Mouse (Mus musculus): ENCODE results near the gene Ppm1n. TPM values are rescaled to one million over a fixed set of nuclear protein-coding genes. Genes with fewer than 3 reads are reported as not detected.

Ppm1n gene
- polyA plus RNA-seq, 1 experiment from 2014 or later = not detected

DNA sequence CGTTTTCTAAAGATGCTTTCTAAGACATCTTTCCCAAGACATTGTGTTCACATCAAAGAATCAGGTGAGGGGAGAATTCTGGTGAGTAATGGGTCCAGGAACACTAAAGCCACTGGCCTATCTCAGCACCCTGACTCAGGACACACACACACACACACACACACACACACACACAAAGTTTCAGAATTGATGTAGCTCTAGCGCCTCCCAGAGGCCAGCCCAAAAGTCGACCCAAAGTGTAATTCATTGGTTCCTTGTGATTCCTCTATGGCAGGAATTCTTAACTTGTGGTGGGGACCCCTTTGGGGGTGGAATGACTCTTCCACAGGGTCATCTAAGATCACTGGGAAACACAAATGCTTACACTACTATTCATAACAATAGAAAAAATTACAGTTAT lies 19.3 kb upstream of the Ppm1n start:
- Histone ChIP-seq H3K36me3 (ENCODE audit: control insufficient read depth, insufficient read depth, low read length) (no peaks in the 10 kb centered on the region), H3K27me3 (ENCODE audit: control insufficient read depth, insufficient read depth, low read length) (peaks cover 25% of the 10 kb centered on the region), H3K27ac (ENCODE audit: low read depth, low read length) (no peak overlapping the region), H3K9ac (ENCODE audit: low read depth, low read length) (no peak overlapping the region), H3K9me3 (ENCODE audit: control insufficient read depth, low read length) (no peaks in the 10 kb centered on the region), H3K4me2 (replicated peaks; ENCODE audit: low read depth, low read length) (no peak overlapping the region), H3K4me1 (replicated peaks; ENCODE audit: control insufficient read depth, insufficient read depth, low read length) (peaks cover 4% of the 10 kb centered on the region; the same call in 1 of the 2 replicates), H3K4me3 (ENCODE audit: low read depth, low read length) (no peak overlapping the region)
- WGBS = 27% methylated on average over 3 of the region's 3 CpGs
- ATAC-seq (ENCODE audit: low FRiP score) (no peak), DNase-seq (ENCODE audit: low spot score) (peak; percentile 74)

DNA sequence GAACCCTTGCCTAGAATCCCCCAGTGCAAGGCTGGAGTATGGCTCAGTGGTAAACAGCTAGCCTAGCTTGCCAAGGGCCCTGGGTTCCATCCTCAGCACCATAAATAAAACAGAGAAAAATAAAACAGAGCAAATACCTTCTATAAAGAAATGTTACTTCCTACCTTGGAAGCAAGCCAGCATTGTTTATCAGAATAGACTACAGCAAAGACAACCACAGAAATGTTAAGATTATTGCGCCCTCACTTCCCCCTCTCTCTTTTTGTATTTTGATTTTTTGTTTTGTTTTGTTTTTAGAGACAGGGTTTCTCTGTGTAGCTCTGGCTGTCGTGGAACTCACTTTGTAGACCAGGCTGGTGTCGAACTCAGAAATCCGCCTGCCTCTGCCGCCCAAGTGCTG lies 17.9 kb upstream of the Ppm1n start:
- Histone ChIP-seq H3K27me3 (ENCODE audit: control insufficient read depth, insufficient read depth, low read length) (peaks cover 12% of the 10 kb centered on the region), H3K27ac (ENCODE audit: low read depth, low read length) (no peak overlapping the region), H3K4me2 (replicated peaks; ENCODE audit: low read depth, low read length) (no peak overlapping the region), H3K36me3 (ENCODE audit: control insufficient read depth, insufficient read depth, low read length) (no peaks in the 10 kb centered on the region), H3K4me1 (replicated peaks; ENCODE audit: control insufficient read depth, insufficient read depth, low read length) (0 out of 2 replicates have a peak, but pooled peaks cover 4% of the 10 kb centered on the region), H3K9ac (ENCODE audit: low read depth, low read length) (no peak overlapping the region), H3K9me3 (ENCODE audit: control insufficient read depth, low read length) (no peaks in the 10 kb centered on the region), H3K4me3 (ENCODE audit: low read depth, low read length) (no peak overlapping the region)
- no peak for DNase-seq (ENCODE audit: low spot score)
- WGBS = 89% methylated on average over 5 of the region's 5 CpGs
- ATAC-seq (ENCODE audit: low FRiP score) = no peak

DNA sequence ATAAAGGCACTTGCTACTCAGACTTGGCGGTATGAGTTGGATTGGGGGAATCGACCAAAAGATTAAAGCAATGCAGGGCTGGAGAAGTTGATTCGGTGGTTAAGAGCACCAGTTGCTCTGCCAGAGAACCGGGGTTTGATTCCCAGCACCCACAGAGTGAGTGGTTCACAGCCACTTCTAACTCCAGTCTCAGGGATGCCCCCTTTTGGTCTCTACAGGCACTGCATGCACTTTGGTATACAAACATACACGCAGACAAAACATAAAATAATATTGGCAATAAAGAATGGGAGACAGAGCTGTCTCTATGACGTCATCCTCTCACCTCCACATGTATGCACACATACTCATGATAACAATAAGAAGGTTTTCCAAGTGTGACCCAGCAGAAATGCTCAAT lies 17.2 kb upstream of the Ppm1n start:
- WGBS = 88% methylated on average over 6 of the region's 6 CpGs
- H3K4me1 ChIP-seq (replicated peaks; ENCODE audit: control insufficient read depth, insufficient read depth, low read length) = 0 out of 2 replicates have a peak, but pooled peaks cover 4% of the 10 kb centered on the region
- H3K4me3 ChIP-seq (ENCODE audit: low read depth, low read length) = no peak overlapping the region
- H3K9ac ChIP-seq (ENCODE audit: low read depth, low read length) = no peak overlapping the region
- DNase-seq (ENCODE audit: low spot score) = no peak
- peaks cover 4% of the 10 kb centered on the region for H3K27me3 ChIP-seq (ENCODE audit: control insufficient read depth, insufficient read depth, low read length)
- H3K9me3 ChIP-seq (ENCODE audit: control insufficient read depth, low read length) = no peaks in the 10 kb centered on the region
- ATAC-seq (ENCODE audit: low FRiP score) = no peak
- no peak overlapping the region for H3K27ac ChIP-seq (ENCODE audit: low read depth, low read length)
- no peaks in the 10 kb centered on the region for H3K36me3 ChIP-seq (ENCODE audit: control insufficient read depth, insufficient read depth, low read length)
- H3K4me2 ChIP-seq (replicated peaks; ENCODE audit: low read depth, low read length) = no peak overlapping the region

DNA sequence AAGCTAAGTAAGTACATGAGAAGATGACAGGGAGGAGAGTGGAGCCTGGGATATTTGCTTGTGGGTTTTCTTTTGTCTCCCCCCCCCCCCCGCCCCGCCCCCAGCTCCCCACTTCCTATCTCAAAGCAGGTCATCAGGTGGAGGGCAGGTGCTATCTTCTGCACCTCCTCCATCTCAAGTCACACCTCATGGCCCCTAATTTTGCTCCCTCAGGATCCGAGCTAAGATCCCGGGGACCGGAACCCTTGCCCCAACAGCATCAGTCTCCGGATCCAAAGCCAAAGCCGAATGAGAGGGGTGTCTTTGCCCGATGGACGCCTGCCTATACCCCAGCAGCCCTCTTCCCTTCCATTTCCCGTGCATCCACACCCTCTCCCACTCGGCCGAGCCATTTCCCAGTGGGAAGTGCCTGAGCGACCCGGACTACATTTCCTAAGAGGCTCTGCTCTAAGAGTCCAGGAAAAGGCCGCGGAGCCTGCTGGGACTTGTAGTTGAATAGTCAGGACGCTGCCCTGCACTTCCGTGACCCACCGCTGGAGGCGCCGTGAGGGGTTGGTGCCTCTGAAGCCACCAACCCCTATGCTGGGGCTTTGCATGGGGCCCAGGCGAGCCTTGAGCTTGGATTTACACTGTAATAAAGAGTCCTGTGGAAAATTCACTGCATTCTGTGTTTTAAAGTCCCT lies 15.8 kb upstream of the Ppm1n start:
- H3K4me3 ChIP-seq (ENCODE audit: low read depth, low read length) = no peak overlapping the region
- no peak overlapping the region for H3K27ac ChIP-seq (ENCODE audit: low read depth, low read length)
- no peaks in the 10 kb centered on the region for H3K27me3 ChIP-seq (ENCODE audit: control insufficient read depth, insufficient read depth, low read length)
- ATAC-seq (ENCODE audit: low FRiP score) = peak; percentile 72
- WGBS = 17% methylated on average over 22 of the region's 22 CpGs
- H3K9ac ChIP-seq (ENCODE audit: low read depth, low read length) = no peak overlapping the region
- no peaks in the 10 kb centered on the region for H3K9me3 ChIP-seq (ENCODE audit: control insufficient read depth, low read length)
- peak; percentile 98 for DNase-seq (ENCODE audit: low spot score)
- peak overlapping the region; percentile 31 for H3K4me2 ChIP-seq (replicated peaks; ENCODE audit: low read depth, low read length)
- peaks cover 7% of the 10 kb centered on the region for H3K4me1 ChIP-seq (replicated peaks; ENCODE audit: control insufficient read depth, insufficient read depth, low read length)
- no peaks in the 10 kb centered on the region for H3K36me3 ChIP-seq (ENCODE audit: control insufficient read depth, insufficient read depth, low read length)

DNA sequence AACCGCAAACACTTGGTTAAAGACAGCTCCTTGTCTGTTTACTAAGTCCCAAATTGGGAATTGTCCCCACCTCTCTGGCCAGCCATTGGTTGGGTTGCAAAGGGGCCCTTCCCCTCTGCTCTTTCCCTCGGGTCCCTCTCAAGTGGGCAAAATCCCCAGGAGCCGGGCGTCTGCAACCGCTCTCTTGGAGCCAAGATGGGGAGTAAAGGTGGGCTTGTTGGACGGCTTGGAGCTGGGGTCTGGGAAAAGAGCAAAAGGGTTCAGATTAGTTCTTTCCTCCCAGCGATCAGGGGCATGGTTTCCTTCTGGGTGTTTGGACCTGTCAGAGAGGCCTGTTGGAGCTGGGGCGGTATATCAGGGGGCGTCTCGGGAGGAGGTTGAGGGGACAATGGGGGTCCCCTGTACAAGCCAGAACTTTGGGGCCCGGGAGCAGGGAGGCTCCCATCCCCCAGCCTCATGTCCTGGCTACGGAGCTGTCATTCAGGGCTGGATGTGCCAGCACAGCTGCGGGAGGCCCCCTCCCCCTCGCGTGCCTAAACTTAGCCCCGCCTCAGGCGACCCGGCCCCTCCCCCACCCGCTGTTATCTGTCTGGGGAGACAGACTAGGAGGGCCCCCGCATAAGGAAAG lies 11.2 kb upstream of the Ppm1n start:
- H3K36me3 ChIP-seq (ENCODE audit: control insufficient read depth, insufficient read depth, low read length) = peaks cover 5% of the 10 kb centered on the region; the same call in 1 of the 2 replicates
- DNase-seq (ENCODE audit: low spot score) (peak; percentile 55), ATAC-seq (ENCODE audit: low FRiP score) (peak; percentile 58)
- peak overlapping the region; percentile 36; the same call in 1 of the 2 replicates for H3K9ac ChIP-seq (ENCODE audit: low read depth, low read length)
- H3K9me3 ChIP-seq (ENCODE audit: control insufficient read depth, low read length) = no peaks in the 10 kb centered on the region
- peak overlapping the region; percentile 46 for H3K4me2 ChIP-seq (replicated peaks; ENCODE audit: low read depth, low read length)
- H3K4me1 ChIP-seq (replicated peaks; ENCODE audit: control insufficient read depth, insufficient read depth, low read length) = peaks cover 7% of the 10 kb centered on the region
- peak overlapping the region; percentile 25 for H3K4me3 ChIP-seq (ENCODE audit: low read depth, low read length)
- 1% methylated on average over 19 of the region's 20 CpGs for WGBS
- H3K27ac ChIP-seq (ENCODE audit: low read depth, low read length) = peak overlapping the region; percentile 61; the same call in 1 of the 2 replicates
- H3K27me3 ChIP-seq (ENCODE audit: control insufficient read depth, insufficient read depth, low read length) = no peaks in the 10 kb centered on the region

DNA sequence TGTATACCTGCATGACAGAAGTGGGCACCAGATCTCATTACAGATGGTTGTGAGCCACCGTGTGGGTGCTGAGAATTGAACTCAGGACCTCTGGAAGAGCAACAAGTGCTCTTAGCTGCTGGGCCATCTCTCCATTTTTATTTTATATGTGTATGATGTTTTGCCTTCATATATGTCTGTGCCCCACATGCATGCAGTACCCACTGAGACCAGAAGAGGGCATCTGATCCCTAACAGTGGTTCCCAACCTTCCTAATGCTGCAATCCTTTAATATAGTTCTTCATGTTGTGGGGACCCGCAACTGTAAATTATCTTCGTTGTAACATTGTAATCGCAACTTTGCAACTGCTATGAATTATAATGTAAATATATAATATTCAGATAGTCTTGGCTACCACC lies 4.9 kb upstream of the Ppm1n start:
- DNase-seq (ENCODE audit: low spot score) (peak; percentile 78), ATAC-seq (ENCODE audit: low FRiP score) (no peak)
- Histone ChIP-seq H3K4me1 (replicated peaks; ENCODE audit: control insufficient read depth, insufficient read depth, low read length) (no peaks in the 10 kb centered on the region; the same call in 1 of the 2 replicates), H3K9me3 (ENCODE audit: control insufficient read depth, low read length) (no peaks in the 10 kb centered on the region), H3K9ac (ENCODE audit: low read depth, low read length) (no peak overlapping the region), H3K4me3 (ENCODE audit: low read depth, low read length) (no peak overlapping the region), H3K36me3 (ENCODE audit: control insufficient read depth, insufficient read depth, low read length) (peaks cover 5% of the 10 kb centered on the region; the same call in 1 of the 2 replicates), H3K4me2 (replicated peaks; ENCODE audit: low read depth, low read length) (no peak overlapping the region), H3K27me3 (ENCODE audit: control insufficient read depth, insufficient read depth, low read length) (peaks cover 17% of the 10 kb centered on the region), H3K27ac (ENCODE audit: low read depth, low read length) (no peak overlapping the region)
- WGBS = 31% methylated on average over 4 of the region's 4 CpGs

DNA sequence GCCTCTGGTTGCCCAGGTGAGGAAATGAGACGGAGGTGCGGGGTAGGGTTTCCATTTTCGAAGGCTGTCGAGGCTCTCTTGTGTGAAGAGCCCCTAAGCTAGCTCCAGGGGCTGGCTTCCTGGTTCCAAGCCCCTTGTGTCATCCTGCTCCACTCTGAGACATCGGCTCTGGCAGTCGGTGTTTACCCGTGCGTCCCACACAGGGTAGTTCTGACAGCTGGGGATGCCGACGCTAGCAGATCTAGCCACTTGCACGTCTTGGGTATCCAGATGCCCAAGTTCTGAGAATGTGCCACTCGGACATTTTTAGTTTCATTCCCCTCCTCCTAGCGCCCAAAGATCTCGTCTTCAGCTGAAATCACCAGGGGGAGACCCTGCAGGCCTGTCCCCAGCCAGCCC lies 3.5 kb upstream of the Ppm1n start:
- Histone ChIP-seq H3K27ac (ENCODE audit: low read depth, low read length) (no peak overlapping the region), H3K9ac (ENCODE audit: low read depth, low read length) (peak overlapping the region; percentile 95), H3K4me2 (replicated peaks; ENCODE audit: low read depth, low read length) (peak overlapping the region; percentile 85), H3K4me3 (ENCODE audit: low read depth, low read length) (peak overlapping the region; percentile 81), H3K36me3 (ENCODE audit: control insufficient read depth, insufficient read depth, low read length) (peaks cover 5% of the 10 kb centered on the region; the same call in 1 of the 2 replicates), H3K9me3 (ENCODE audit: control insufficient read depth, low read length) (no peaks in the 10 kb centered on the region), H3K4me1 (replicated peaks; ENCODE audit: control insufficient read depth, insufficient read depth, low read length) (no peaks in the 10 kb centered on the region; the same call in none of the 2 replicates), H3K27me3 (ENCODE audit: control insufficient read depth, insufficient read depth, low read length) (peaks cover 31% of the 10 kb centered on the region)
- 33% methylated on average over 14 of the region's 14 CpGs for WGBS
- DNase-seq (ENCODE audit: low spot score) (peak; percentile 41), ATAC-seq (ENCODE audit: low FRiP score) (no peak)

DNA sequence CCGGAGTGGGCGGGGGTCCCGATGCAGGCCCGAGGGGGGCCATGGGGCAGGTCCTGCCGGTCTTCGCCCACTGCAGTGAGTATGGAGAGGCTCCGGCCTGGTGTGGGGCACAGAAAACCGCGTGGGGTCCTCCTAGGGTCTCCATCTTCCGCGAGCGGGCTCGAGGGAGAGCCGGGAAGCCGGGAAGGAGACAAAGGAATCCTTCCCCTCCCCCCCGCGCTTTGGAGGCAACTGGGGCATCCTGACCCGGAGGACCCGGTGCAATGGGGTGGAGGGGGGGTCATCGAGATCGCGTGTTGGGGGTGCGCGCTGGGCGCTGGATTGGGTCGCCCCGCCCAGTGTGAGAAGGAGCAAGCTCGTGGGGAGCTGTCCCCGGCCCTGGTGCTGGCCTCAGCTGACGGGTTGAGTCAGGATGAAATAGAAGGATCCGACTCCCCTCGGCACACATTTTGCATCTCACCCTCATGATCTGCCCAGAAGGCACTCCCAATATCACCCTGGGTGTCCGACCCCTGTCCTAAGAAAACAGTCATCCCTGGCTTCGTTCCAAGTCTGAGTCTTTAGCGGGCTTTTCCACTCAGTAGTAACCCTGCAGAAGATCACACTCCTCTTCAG lies 3.0 kb upstream of the Ppm1n start:
- 0% methylated on average over 33 of the region's 35 CpGs for WGBS

More for the DNA sequence above, 3.0 kb upstream of the Ppm1n start:
- no peaks in the 10 kb centered on the region; the same call in none of the 2 replicates for H3K4me1 ChIP-seq (replicated peaks; ENCODE audit: control insufficient read depth, insufficient read depth, low read length)
- peak overlapping the region; percentile 85 for H3K4me2 ChIP-seq (replicated peaks; ENCODE audit: low read depth, low read length)
- no peaks in the 10 kb centered on the region for H3K9me3 ChIP-seq (ENCODE audit: control insufficient read depth, low read length)
- DNase-seq (ENCODE audit: low spot score) (peak; percentile 72), ATAC-seq (ENCODE audit: low FRiP score) (peak; percentile 82; the same call in 1 of the 2 replicates)
- H3K4me3 ChIP-seq (ENCODE audit: low read depth, low read length) = peak overlapping the region; percentile 81
- peaks cover 5% of the 10 kb centered on the region; the same call in 1 of the 2 replicates for H3K36me3 ChIP-seq (ENCODE audit: control insufficient read depth, insufficient read depth, low read length)
- H3K27me3 ChIP-seq (ENCODE audit: control insufficient read depth, insufficient read depth, low read length) = peaks cover 36% of the 10 kb centered on the region
- peak overlapping the region; percentile 83 for H3K27ac ChIP-seq (ENCODE audit: low read depth, low read length)
- peak overlapping the region; percentile 95 for H3K9ac ChIP-seq (ENCODE audit: low read depth, low read length)
